Comparison of ENCODE assay signal across 11 mouse cellular contexts in genomic region chr3:40102698-40103097, GRCm38 (mm10).
DNase-seq lines count a peak whose midpoint lies in the region; ATAC-seq lines count a peak whose summit lies in the region.
"Had no signal": no experiment of that assay in that cellular context is flagged by ENCODE, and none has a peak within 500 bp of the region (broad histone marks: within the 10 kb centered on the region; RNA-seq: fewer than 3 reads in every experiment).

No protein-coding gene starts in this region.

- DNase-seq in kidney, postnatal 14 days, result peak; percentile 29
- DNase-seq in hindbrain, embryonic 11.5 days (ENCODE audit: low spot score), result peak; percentile 42
- DNase-seq in adrenal gland, postnatal 4 days (ENCODE audit: low spot score in 2 of 2), result no peak
- no peak for DNase-seq in lung, adult 18-20 months
- DNase-seq in natural killer cell, adult 2 months (ENCODE audit: low spot score in 2 of 2), result no peak
- DNase-seq: adrenal gland, postnatal 14 days; liver had no signal

- no peak overlapping the region for H3K4me2 ChIP-seq in kidney, embryonic 15.5 days
- no peak overlapping the region for H3K4me2 ChIP-seq in embryonic facial prominence, embryonic 12.5 days (replicated peaks)
- H3K4me2 ChIP-seq in hindbrain, embryonic 11.5 days (replicated peaks; ENCODE audit: low read depth, low read length), result no peak overlapping the region
- H3K4me2 ChIP-seq in midbrain, embryonic 15.5 days, result no peak overlapping the region

- ATAC-seq in kidney, embryonic 15.5 days (replicated peaks; ENCODE audit: low FRiP score), result no peak
- ATAC-seq in embryonic facial prominence, embryonic 12.5 days (ENCODE audit: insufficient number of reproducible peaks, insufficient read depth, low FRiP score, low TSS enrichment), result no peak
- peak; percentile 93 for ATAC-seq in hindbrain, embryonic 11.5 days (ENCODE audit: low FRiP score)
- peak; percentile 90 for ATAC-seq in midbrain, embryonic 15.5 days (replicated peaks)

- H3K4me3 ChIP-seq in kidney, embryonic 15.5 days (replicated peaks), result no peak overlapping the region
- H3K4me3 ChIP-seq in embryonic facial prominence, embryonic 12.5 days, result no peak overlapping the region
- H3K4me3 ChIP-seq in hindbrain, embryonic 11.5 days (ENCODE audit: low read depth, low read length), result no peak overlapping the region
- no peak overlapping the region for H3K4me3 ChIP-seq in midbrain, embryonic 15.5 days

- 66% methylated on average over 4 of the region's 4 CpGs for WGBS in kidney, embryonic 15.5 days
- WGBS in embryonic facial prominence, embryonic 12.5 days, result 47% methylated on average over 4 of the region's 4 CpGs
- 31% methylated on average over 4 of the region's 4 CpGs for WGBS in hindbrain, embryonic 11.5 days
- 13% methylated on average over 4 of the region's 4 CpGs for WGBS in midbrain, embryonic 15.5 days

- no peak overlapping the region for H3K9ac ChIP-seq in kidney, embryonic 15.5 days
- H3K9ac ChIP-seq in embryonic facial prominence, embryonic 12.5 days, result no peak overlapping the region
- no peak overlapping the region for H3K9ac ChIP-seq in hindbrain, embryonic 11.5 days (ENCODE audit: low read depth, low read length)
- H3K9ac ChIP-seq in midbrain, embryonic 15.5 days, result no peak overlapping the region

- no peaks in the 10 kb centered on the region for H3K27me3 ChIP-seq in kidney, embryonic 15.5 days
- no peaks in the 10 kb centered on the region for H3K27me3 ChIP-seq in embryonic facial prominence, embryonic 12.5 days
- no peaks in the 10 kb centered on the region for H3K27me3 ChIP-seq in hindbrain, embryonic 11.5 days (ENCODE audit: control insufficient read depth, insufficient read depth, low read length)
- H3K27me3 ChIP-seq in midbrain, embryonic 15.5 days (replicated peaks), result no peaks in the 10 kb centered on the region

- no peaks in the 10 kb centered on the region for H3K9me3 ChIP-seq in kidney, embryonic 15.5 days (replicated peaks)
- H3K9me3 ChIP-seq in embryonic facial prominence, embryonic 12.5 days, result no peaks in the 10 kb centered on the region
- no peaks in the 10 kb centered on the region for H3K9me3 ChIP-seq in hindbrain, embryonic 11.5 days (ENCODE audit: control insufficient read depth, low read length)
- H3K9me3 ChIP-seq in midbrain, embryonic 15.5 days, result no peaks in the 10 kb centered on the region

- no peaks in the 10 kb centered on the region for H3K36me3 ChIP-seq in kidney, embryonic 15.5 days
- H3K36me3 ChIP-seq in embryonic facial prominence, embryonic 12.5 days, result no peaks in the 10 kb centered on the region
- H3K36me3 ChIP-seq in hindbrain, embryonic 11.5 days (ENCODE audit: control insufficient read depth, insufficient read depth, low read length), result no peaks in the 10 kb centered on the region
- no peaks in the 10 kb centered on the region for H3K36me3 ChIP-seq in midbrain, embryonic 15.5 days (replicated peaks)

- no peaks in the 10 kb centered on the region for H3K4me1 ChIP-seq in kidney, embryonic 15.5 days
- H3K4me1 ChIP-seq in embryonic facial prominence, embryonic 12.5 days, result peaks cover 3% of the 10 kb centered on the region; the same call in 1 of the 2 replicates
- no peaks in the 10 kb centered on the region for H3K4me1 ChIP-seq in hindbrain, embryonic 11.5 days (replicated peaks; ENCODE audit: control insufficient read depth, insufficient read depth, low read length)
- 0 out of 2 replicates have a peak, but pooled peaks cover 6% of the 10 kb centered on the region for H3K4me1 ChIP-seq in midbrain, embryonic 15.5 days

- H3K27ac ChIP-seq in kidney, embryonic 15.5 days, result no peak overlapping the region
- peak overlapping the region; percentile 64 for H3K27ac ChIP-seq in embryonic facial prominence, embryonic 12.5 days
- H3K27ac ChIP-seq in hindbrain, embryonic 11.5 days (ENCODE audit: low read depth, low read length), result no peak overlapping the region
- no peak overlapping the region for H3K27ac ChIP-seq in midbrain, embryonic 15.5 days
- H3K27ac ChIP-seq: macrophage had no signal

Comparison
In these comparisons a context has a peak if more than half of its experiments do, and no peak if none do; other contexts are left out.
1. DNase-seq: peak in kidney, postnatal 14 days (single experiment) and hindbrain, embryonic 11.5 days (single experiment); none in adrenal gland, postnatal 4 days (0 of 2), lung, adult 18-20 months (0 of 2) and natural killer cell, adult 2 months (0 of 2).
2. ATAC-seq: peak in hindbrain, embryonic 11.5 days (single experiment) and midbrain, embryonic 15.5 days (single experiment); none in kidney, embryonic 15.5 days (single experiment) and embryonic facial prominence, embryonic 12.5 days (single experiment).